Mouse (Mus musculus): ENCODE measurements around the gene Gm17093.
"Not testable (repeated sequence)": the region's sequence is repeated elsewhere in the genome, so short reads cannot be mapped to it uniquely, and the experiment has no call there.

Gene Gm17093

DNA sequence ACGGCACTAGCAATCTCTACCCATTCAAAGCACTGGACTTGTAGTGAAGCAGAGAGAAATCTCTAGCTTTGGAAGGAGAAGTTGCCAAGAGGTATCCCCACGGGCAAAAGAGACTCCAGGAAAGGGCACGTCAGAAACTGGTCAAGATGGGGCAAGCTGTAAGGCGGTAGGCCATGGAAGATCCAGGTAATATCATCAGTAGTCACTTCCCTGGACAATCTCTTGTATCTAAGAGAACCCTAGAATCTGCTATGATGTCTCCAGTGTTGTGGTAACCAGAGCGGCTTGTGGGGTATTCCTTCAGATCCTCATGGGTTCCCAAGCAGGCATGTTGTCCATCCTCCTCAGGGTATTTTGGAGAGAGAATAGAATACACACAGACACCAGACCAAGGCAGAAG is at the start of gene Gm17093:
Gene Gm17093, plus strand, starts transcription at position 301 of the 400 bp plus-strand sequence.
- DNase-seq = not testable (repeated sequence)

GRCm38 (mm10) chr14:44492163-44492562 is 25.9 kb upstream of the Gm17093 start, which contains the start of gene BC061237:
TSS of gene BC061237 (plus strand) at chr14:44492463.
- DNase-seq = not testable (repeated sequence)

- not testable (repeated sequence) for DNase-seq
Observed at GRCm38 (mm10) chr14:44547961-44548360, 29.9 kb downstream of the Gm17093 start.
